Mouse (Mus musculus): ENCODE measurements at regions not wholly inside any gene's neighbourhood (a gene's known extent, or its start where the extent isn't known, plus 50 kb on each side); places are given as distances from the start of the nearest gene placed in this dataset.

GRCm38 (mm10) chr15:90021746-90022312 is 180.2 kb upstream of the Syt10 start:
- DNase-seq = no peak

- no peak for DNase-seq
These were observed 181.5 kb upstream of the Syt10 start for GRCm38 (mm10) chr15:90023164-90023563.

GRCm38 (mm10) chr15:90034356-90034755 is 189.8 kb upstream of the Alg10b start:
- no peak for DNase-seq

DNA sequence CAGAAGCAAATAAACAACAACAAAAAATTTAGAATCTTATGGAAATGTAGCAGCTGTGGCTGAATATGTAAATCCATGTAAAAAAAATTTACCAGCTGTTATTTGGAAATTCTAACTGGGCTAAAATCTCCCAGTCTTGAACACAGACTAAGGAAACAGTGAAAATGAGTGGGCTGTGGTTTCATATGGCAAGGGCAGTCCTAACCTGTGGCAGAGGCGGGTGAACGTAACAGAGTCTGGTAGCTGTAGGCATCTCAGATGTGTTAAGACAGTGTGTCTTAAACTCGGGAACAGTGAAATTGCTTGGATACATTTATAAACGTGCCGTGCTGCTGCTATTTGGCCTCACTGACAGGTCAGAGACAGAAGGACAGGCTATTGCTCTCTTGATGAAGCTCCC is 178.4 kb upstream of the Alg10b start:
- no peak for DNase-seq

GRCm38 (mm10) chr15:90062021-90062420 is 162.1 kb upstream of the Alg10b start:
- DNase-seq = no peak

- DNase-seq = no peak
These were observed 158.3 kb upstream of the Alg10b start for GRCm38 (mm10) chr15:90065768-90066167.

- DNase-seq = peak; percentile 2 to 3
These were observed 152.0 kb upstream of the Alg10b start for GRCm38 (mm10) chr15:90072078-90072477.

- no peak for DNase-seq
These were observed 141.7 kb upstream of the Alg10b start for GRCm38 (mm10) chr15:90082175-90082951.

- no peak for DNase-seq
These were observed 114.6 kb upstream of the Alg10b start for GRCm38 (mm10) chr15:90109445-90109988.

DNA sequence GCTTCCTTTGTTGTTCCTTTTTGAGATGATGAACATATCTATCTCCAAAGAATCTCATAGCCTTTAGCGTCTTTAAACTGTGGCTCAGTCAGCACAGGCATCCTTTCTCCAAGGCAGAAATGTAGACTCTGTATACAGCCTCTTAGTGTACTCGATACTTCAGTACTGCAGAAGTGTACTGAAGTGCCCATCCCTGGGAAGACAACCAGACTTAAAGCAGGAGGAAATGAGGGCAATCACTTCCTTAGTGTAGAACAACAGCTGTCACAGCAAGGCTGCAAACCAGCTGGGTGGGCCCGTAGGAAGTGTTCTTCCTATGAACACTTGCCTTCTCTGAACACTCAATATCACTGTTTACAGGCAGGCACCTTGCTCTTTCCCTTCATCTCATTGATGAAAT is 110.5 kb upstream of the Alg10b start:
- no peak for DNase-seq

DNA sequence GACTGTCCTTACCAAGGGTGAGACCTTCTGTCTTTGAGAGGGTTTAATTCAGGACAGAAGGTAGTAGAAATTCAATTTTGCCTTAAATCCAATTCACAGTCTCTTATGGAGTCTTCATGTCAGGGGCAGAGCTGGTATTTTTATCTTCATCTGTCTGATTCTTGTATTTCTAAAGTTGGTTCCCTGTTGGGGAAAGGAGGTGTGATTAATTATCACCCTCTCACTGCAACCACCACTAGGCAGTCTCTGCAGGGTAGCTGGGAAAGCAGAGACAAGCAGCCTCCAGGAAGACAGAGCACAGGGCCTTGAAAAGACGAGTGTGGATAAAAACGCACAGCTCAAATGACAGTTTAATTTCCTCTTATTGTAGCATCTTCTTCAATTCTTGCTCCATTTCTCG is 104.4 kb upstream of the Alg10b start:
- no peak for DNase-seq

GRCm38 (mm10) chr15:90123999-90124398 is 100.1 kb upstream of the Alg10b start:
- DNase-seq = no peak

GRCm38 (mm10) chr15:90125146-90125545 is 99.0 kb upstream of the Alg10b start:
- DNase-seq = no peak

DNA sequence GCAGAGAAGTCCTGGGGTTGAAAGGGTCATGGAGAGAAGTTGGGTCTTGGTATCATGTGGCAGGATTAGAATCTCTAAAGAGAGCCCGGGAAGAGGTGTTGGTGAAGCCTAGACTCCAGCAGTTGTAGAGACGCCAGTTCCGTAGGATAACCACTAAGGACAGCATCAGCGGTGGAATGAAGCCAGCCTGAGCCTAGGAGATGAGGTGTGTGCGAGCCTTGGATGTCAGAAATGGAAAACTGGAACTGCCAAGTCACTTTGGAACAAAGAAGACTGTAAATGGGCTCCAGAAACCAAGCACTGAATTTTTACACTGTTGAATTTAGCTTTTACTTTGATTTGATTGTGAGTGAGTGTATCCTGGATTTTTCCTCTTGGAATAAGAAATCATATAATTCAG is 92.3 kb upstream of the Alg10b start:
- DNase-seq = no peak

DNA sequence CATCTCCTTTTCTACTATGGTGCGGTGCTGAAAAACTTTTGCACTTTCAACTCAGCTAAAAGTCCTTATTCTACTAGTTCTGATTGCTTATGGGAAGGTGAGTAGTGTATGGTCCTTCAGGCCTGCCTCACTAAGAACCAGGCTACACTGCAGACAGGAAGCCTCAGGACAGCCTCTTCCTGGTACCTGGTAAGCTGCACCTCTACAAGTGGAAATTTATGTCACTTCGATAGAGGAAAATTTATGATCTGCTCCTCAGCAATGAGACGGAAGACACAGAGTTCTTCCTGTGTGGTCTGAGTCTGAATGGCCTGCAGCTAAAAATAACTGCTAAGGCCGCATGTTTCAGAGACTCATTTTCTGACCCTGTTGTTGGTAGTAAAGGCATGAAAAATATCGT is 83.1 kb upstream of the Alg10b start:
- no peak for DNase-seq

GRCm38 (mm10) chr15:90148663-90149062 is 75.4 kb upstream of the Alg10b start:
- DNase-seq = no peak

- no peak for DNase-seq
These were observed 70.1 kb upstream of the Alg10b start for GRCm38 (mm10) chr15:90153821-90154560.
